Mouse (Mus musculus) frontal cortex, postnatal 14 days (tissue): ENCODE measurements around the gene Slc35b2.

Experiments used
- DNase-seq, 2 experiments: peaks; one replicate each; pipeline ENCODE4 v3.0.0; 2022; ENCODE audit warnings: low spot score in 2 of 2

Gene Slc35b2

DNA sequence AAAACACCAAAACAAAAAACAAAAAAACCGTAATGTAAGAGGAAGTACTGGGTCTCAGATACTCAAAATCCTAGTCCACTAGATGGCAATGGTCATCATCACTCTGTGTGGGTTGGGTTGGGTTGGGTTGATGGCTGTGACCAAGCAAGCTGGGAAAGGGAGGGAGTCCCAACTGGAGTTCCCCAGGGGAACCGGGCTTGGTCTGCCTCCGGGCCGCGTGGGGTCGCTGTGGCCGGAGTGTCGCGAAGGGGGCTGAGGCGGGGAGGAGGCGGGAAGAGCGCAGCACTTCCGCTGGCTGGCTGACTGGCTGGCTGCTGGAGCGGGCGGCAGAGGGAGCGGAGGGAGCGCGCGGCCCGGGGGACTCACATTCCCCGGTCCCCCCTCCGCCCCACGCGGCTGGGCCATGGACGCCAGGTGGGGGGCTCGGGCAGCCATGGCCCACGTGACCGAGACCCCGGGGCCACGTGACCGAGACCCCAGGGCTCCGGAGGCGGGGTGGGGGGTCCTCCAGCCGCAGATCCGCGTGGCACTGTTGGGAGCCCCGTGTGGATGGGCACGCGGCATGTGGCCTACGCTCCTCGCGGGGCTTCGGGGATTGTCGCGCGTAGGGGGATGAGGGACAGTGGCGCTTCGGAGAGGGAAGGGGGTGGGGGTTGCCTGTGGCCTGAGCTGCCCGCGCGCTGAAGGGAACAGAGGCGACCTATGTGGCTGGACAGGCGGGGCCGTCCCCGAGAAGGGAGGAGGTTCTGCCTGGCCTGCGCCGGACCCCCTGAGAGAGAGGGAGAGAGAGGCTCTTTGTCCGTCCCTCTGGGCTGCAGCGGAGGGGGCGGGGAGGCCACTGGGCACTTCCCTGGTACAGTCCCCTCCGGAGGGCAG, at the start of gene Slc35b2:
Slc35b2 (plus strand) TSS at position 220 of the 876 bp plus-strand sequence.
- DNase-seq, result peak; percentile 83

DNA sequence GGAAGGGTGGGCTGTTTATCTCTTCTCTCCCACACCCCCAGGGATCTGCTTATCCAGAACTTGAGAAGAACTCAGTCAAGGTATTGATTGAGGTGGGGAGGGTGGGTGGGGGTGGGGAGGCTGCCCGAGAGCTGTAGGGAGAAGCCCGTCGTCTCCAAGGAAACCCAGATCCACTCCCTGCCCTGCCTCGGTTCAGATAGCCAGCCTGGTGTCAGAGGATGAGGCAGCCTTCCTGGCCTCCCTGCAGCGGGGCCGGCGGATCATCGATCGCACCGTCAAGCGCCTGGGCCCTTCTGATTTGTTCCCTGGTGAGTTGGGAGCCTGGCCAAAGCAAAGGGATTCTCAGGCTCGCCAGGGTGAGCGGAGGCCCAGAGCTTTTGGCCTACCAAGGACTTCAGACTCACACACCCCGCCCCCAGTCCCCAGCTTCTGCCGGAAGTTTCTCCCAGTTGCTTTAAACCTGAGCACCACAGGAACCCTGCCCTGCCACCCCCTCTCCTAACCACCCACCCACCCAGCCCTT, 48.4 kb upstream of the Slc35b2 start:
- no peak for DNase-seq

DNA sequence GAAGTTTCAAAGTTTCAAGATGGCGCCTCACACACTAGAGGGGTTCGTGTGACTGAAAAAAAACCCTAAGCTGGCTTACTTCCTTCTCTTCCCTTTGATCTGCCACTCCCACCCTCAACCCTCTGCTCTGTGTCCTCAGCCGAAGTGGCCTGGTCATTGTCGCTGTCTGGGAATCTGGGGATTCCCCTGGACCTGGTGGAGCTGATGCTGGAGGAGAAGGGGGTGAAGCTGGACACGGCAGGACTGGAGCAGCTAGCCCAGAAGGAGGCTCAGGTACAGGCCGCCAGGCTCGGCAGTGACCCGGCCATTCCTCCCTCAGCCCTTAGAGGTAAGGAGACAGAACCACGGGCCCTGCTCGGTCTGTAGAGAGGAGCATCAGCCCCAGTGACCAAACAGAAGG, 47.9 kb upstream of the Slc35b2 start:
- no peak for DNase-seq

DNA sequence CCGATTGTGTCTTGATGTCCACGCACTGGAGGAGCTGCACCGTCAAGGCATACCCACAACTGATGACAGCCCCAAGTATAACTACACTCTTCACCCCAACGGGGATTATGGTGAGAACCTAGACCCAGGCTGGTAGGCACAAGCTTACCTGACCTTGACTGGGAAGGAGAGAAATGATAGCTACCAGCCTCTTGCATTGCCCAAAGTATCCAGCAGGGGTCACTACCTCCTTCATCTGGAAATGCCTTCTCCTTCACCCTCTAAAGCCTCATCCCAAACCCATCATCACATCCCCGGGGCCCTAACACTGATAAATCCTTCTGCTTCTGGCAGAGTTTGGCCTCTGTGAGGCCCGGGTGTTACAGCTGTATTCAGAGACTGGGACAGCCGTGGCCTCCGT, 47.2 kb upstream of the Slc35b2 start:
- DNase-seq, result peak; percentile 61 to 79

DNA sequence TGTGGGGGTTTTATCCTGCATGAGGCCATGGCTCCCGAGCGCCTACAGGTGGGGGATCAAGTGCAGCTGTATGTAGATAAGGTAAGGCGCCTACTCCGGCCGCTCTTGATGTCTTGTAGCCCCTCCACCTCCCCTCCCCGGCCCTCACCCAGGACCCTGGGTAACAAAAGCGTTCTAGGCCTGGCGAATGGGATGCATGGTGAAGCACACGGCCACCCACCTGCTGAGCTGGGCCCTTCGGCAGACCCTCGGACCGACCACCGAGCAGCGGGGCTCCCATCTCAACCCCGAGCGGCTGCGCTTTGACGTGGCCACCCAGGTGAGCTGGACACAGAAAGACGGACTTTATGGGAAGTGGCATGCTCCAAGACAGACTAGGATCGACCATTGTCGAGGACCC, 46.5 kb upstream of the Slc35b2 start:
- no peak for DNase-seq

DNA sequence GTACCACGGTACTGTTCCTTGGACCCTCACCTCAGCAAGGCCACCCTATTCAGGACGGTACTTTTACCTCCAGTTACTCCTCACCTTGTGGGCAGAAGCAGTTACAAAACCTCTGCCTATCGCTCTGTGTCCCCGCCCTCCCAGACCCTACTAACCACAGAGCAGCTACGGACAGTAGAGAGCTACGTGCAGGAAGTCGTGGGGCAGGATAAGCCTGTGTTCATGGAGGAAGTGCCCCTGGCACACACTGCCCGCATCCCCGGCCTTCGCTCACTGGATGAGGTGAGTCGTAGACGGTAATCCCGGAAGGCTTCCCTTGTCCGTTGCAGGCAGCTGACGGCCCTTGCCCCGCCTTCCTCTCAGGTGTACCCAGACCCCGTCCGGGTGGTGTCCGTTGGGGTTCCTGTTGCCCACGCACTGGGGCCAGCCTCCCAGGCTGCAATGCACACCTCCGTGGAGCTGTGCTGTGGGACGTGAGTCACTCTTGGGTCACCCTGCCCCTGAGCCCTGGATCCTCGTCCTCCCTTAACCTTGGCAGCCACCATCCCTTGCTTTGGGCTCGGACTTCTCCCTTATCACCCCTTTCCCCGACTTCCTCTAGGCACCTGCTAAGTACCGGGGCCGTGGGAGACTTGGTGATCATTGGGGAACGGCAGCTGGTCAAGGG, 46.0 kb upstream of the Slc35b2 start:
- DNase-seq, result no peak

DNA sequence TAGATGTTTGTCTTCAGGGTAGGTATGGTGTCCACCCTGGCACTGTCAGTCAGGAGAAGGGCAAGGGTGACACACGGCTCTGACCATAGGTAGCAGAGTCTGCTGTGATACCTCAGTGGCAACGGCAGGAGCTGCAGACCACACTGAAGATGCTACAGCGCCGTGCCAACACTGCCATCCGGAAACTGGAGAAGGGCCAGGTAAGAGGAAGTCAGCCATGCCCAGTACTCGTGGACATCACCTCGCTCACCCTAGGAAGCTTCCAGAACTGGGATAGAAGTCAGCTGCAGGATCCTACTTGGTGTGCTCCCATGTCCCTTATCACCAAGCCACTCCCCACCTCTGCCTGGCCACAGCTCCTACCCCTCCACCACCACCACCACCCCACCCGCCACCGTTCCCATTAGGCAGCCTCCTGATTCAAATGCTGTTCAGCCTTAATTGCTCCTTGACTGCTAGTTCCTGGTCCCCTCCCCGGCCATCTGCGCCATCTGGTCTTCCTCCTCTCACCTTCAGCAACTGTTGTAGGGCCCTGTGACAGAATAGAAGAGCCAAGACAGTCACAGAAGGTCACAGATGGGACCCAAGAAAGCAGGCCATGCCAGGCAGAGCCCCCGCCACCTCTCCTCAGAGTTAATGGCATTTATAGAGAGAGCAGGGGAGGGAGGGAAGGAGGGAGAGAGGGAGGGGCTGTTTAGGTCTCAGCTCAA, 44.8 kb upstream of the Slc35b2 start:
- DNase-seq, result no peak

DNA sequence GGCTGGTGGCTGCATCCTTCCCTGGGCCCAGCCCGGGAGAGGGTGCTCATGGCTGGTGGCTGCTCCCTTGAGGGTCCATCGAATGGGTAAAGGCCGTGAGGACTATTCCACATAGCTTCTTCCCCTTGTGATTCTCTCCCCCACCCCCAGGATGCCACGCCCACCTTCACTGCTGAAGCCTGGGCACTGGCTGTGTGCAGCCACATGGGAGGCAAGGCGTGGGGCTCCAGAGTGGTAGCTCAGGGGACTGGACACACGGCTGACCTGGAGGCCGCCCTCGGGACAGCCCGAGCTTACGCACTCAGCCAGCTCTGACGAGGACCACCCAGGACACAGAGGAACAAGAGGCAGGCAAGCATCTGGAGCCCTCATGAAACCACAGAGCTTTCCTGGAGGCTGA, 43.5 kb upstream of the Slc35b2 start:
- no peak for DNase-seq

DNA sequence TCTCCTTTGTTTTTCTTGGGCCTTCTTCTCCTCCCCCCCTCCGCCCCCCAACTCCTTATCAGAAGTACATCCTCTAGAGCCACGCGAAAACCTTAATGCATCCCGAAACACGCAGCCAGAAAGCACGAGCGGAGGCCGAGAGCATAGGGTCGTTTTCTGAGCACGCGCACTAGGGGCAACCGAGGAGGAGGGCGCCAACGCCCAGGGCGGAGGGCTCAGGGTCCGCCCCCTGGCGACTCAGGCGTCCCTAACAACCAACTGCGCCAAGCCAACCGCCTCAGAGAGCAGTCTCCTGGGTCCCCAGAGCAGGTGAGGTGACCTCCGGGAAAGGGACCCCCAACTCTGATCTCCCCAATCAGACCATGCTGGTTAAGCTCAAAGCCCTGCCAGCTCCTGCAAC, 40.4 kb upstream of the Slc35b2 start, which contains the start of gene Tcte1:
Tcte1 (plus strand) TSS at position 172 of the 400 bp plus-strand sequence.
- DNase-seq, result no peak

DNA sequence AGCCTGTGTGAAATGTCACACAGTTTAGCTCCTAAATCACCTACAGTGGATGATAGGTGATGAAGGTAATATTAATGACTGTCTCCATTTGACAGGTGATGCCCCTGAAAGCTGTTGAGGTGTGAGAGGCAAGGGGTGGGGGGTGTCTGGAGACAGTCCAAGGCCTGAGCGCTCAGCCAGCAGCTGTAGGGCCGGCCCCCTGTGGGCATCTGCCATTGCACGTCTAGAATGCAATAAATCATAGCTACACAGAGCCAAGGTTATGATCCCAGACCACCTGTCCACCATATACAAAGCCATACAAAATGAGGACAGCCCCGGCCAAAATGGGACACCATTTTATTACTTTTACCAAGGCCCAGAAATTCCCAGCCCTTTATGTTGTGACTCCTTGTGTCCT, 38.7 kb upstream of the Slc35b2 start:
- no peak for DNase-seq

DNA sequence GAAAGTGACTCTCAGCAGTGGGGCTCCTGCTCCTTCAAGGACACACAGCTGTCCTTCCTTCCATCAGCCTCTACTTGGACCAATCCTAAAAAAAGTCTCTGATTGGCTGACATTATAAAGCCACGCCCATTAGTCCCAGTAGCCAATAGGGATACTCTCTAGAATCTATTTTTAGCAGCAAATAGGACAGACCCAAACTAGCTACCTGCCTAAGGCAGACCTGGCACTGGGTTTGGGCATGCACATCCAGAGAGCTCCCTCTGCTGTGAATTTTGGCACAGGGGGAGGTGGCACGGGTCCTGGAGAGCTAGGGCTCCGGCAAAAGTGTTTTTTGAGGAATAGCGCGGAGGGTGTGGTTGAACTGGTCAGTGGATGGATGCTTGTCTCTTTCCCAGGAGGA, 37.1 kb upstream of the Slc35b2 start:
- no peak for DNase-seq

DNA sequence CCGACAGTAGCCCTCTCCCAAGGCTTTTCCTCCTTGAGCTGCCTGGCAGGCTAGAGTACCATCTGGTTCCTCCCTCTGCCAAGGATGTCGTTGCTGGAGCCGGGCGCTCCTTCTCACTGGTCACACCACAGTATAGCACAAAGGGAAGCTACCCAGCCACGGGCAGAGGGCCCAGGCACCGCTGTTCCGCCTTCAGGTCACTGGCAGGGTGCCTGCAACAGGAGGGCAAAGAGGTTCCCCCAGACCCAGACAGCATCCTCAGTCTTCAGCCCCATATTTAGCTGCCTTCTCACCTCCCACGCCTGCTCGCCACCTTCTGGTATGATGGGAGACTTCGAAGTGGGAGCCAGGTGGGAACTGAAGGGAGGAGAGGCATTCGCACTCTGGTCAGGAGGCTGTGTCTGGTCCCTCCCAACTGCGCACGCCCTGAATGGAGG, 33.3 kb upstream of the Slc35b2 start:
- DNase-seq, result peak in 1 of 2 experiments; percentile 67

DNA sequence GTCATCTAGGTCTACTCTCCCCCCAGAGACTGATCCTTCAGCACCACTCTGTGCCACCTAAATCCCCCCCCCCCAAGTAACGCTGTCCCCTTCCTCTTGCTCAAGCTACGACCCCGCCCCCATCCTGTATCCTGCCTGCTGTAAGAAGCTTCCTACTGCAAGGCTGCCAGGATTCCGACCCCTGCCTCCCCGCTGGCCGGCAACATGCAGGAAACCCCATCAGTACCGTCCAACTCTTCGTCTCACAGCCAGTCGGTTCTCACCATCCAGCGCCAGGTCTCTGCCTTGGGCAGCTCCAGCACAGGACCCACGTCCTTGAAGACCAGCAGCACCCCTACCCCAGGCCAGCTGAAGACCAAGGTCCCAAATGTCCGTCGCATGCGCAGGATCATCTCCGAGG, 30.8 kb upstream of the Slc35b2 start:
- DNase-seq, result no peak

DNA sequence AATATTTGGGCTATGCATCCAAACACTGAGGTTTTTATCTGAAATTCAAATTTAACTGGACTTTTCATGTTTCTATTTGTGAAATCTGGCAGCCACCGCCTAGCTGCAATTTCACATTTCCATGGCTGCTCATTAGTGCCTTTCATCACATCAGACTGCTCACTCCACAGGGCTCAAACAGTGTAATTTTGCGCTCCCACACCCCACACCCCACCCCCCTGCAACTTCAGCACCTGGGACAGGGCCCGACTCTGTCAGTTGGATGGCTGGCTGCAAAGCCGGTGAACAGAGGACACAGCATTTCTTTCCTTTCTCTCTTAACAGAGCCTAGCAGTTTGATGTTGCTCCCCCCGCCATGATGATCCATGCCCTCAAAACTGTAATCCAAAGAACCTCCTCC, 27.4 kb upstream of the Slc35b2 start:
- no peak for DNase-seq

DNA sequence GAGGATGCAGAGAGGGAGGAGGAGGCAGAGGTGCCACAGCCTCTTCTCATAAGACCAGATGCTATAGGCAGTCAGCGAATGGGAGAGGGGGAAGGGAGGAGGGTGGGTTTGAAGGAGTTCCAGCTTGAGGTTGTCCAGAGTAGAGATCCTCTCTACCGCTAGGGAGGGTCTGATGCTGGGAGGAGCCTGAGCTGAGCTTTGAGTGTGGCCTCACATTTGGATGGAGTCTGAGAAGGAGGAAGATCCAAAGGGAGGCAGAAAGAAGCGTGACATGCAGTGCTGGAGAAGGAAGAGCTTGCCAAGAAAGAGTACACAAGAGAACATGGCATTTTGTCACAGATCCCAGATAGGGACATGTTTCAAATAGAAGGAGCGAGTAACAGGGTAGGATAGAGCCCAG, 25.3 kb upstream of the Slc35b2 start:
- DNase-seq, result no peak

DNA sequence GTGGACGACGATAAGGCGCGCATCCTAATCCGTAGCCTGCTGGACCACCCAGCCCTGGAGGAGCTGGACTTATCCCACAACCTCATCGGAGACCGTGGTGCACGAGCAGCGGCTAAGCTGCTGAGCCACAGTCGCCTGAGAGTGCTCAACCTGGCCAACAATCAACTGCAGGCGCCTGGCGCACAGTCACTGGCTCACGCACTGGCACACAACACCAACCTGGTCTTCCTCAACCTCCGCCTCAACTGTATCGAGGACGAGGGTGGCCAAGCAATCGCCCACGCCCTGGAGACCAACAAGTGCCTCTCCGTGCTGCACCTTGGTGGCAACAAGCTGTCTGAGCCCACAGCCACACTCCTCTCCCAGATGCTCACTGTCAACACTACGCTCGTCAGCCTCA, 24.0 kb upstream of the Slc35b2 start:
- DNase-seq, result no peak

DNA sequence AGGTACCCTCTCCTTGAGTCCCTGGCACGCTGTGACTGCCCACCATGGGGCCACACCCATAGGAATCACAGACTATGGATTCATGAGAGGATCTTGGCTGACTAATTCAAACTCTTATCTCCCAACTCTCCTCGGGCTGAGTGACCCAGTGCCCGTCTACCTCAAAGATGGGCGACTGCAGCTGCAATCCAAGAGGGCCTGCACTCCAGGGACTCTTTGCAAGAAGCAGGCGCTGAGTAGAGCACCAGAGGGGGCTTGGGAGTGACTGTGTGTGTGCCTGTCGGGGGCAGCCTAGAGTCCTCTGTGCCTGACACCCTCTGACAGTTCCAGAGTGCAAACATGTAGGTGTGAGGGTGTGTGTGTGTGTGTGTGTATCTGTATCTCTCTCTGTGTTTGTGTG, 21.5 kb upstream of the Slc35b2 start:
- DNase-seq, result no peak

DNA sequence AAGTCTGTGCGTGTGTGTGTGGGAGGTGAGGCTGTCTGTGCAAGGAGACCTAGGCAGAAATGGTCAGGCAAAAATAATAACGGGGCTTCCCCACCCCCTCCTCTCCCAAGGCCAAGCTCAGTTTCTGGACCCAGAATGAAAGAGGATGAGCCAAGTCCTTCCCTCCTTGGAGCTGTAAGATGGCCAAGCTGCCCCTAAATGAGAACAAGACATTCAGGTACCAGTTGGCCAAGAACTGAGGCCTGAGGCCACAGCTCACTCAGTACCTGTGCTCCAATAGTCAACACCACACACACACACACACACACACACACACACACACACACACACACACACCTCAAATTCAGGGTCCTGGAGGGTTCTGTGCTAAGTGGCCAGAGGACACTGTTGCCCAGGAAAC, 21.0 kb upstream of the Slc35b2 start:
- no peak for DNase-seq

DNA sequence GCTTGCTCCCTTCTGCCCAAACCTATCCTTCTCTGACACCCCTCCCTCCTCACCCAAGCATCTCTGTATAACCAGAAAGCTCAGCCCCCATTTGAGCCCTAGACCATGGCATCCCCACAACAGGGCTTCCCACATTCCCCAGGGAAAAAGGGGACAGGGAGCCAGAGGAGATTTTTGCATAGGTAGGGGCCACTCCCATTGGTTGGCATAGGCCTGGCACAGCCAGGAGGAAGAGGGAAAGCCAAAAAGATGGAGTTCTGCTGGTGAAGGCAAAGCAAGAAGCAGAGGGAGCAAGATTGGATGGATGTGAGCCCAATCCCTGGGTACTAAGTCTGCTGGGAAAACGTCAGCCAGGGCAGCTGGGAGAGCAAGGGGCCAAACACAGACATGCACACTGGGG, 20.6 kb upstream of the Slc35b2 start:
- DNase-seq, result no peak

DNA sequence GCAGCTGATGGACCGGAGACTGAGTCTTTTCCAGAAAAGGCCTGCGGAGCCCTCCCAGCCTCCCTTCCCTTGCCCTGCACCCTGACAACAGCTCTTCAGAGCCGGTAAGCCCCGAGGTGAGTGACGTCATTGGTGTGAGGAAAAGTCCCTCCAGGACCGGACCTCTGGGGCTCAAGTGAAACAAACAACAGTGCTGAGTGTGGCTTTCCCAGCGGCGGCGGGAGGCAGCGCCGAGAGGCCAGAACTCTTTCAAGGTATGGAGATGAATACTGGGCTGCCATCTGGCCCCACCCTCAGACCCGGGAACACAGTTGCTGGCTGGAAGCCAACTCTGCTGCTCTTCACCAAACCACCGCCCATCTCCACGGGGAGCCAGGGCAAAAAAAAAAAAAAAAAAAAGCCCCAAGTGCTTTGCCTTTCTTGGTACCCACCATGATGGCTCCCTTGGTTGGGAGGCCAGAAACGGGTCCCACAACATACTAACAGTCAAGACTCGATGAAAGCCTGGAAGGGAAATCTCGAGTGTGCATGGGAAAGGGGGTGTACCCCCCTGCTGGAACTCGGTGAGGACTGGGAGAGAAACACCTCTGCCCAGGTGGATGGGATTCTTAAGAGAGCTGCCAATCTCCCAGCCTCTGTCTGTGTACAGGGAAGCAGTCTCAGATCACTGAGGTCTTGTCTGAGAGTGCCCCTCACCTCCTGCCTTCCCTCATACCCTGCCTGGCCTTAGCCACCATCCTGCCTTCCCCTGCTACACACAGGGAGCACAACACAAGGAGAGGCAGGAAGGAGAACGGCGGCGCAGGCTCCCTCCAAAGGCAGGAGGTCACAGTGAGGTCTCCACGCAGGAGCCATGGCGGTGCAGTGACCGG, 19.4 kb upstream of the Slc35b2 start:
- no peak for DNase-seq

DNA sequence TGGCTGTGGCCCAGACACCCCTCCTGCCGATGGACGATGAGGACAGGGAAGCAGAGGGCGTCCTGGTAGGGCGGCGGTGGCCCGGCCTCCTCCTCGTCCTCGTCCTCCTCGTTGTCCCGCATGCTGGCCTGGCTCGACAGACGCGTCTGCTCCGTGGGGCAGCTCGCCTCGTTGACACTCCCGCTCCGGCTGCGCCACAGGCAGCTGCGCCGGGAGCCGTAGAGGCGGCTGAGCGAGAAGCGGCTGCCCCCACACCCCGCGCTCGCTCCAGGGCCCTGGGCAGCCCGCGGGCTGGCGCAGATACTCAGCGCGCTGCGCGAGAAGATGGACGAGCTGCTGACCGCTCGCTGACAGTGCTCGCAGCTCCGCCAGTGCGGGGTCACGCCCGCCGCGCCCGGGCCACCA, 18.8 kb upstream of the Slc35b2 start:
- DNase-seq, result no peak
